Mouse (Mus musculus) forebrain, postnatal 0 days (tissue): ENCODE measurements around the gene Ypel5. TPM values are rescaled to one million over a fixed set of nuclear protein-coding genes. Genes with fewer than 3 reads are reported as not detected.
A peak's percentile ranks its signal among the peaks of the same experiment; 100 is the strongest.

Experiments used
- ATAC-seq: fragments of 200-750 bp; cut with Nextera tagmentation; 2 replicates; pipeline ENCODE4 v1.8.0; 2017; ENCODE audit warnings: mild to moderate bottlenecking, moderate library complexity
- DNase-seq: peaks from one replicate; pipeline ENCODE4 v3.0.0-alpha.2; 2015
- H3K27ac ChIP-seq: fragments of 300-500 bp; sonication (generic); 2 replicates; pipeline ENCODE4 v1.5.1; 2014; ENCODE audit warnings: low read depth, mild to moderate bottlenecking, antibody characterized with exemption, low read length, moderate library complexity, mixed read lengths
- H3K27me3 ChIP-seq: fragments of 300-500 bp; sonication (generic); 2 replicates; pipeline ENCODE4 v1.6.1; 2014; ENCODE audit warnings: mild to moderate bottlenecking, low read length, mixed read lengths; ENCODE audit not compliant: insufficient read depth
- H3K36me3 ChIP-seq: fragments of 300-500 bp; sonication (generic); 2 replicates; pipeline ENCODE4 v1.6.1; 2014; ENCODE audit warnings: mild to moderate bottlenecking, moderate library complexity; ENCODE audit not compliant: insufficient read depth
- H3K4me1 ChIP-seq: fragments of 300-500 bp; sonication (generic); 2 replicates; pipeline ENCODE4 v1.6.1; 2014; ENCODE audit warnings: antibody characterized with exemption; ENCODE audit not compliant: insufficient read depth
- H3K4me2 ChIP-seq: fragments of 300-500 bp; sonication (generic); 2 replicates; pipeline ENCODE4 v1.6.1; 2014; ENCODE audit warnings: low read depth, mild to moderate bottlenecking, moderate library complexity
- H3K4me3 ChIP-seq: fragments of 300-500 bp; sonication (generic); 2 replicates; pipeline ENCODE4 v1.5.1; 2014; ENCODE audit warnings: low read depth, low read length, mixed read lengths
- H3K9ac ChIP-seq: fragments of 300-500 bp; sonication (generic); 2 replicates; pipeline ENCODE4 v1.6.1; 2014; ENCODE audit warnings: mild to moderate bottlenecking
- H3K9me3 ChIP-seq: fragments of 300-500 bp; sonication (generic); 2 replicates; pipeline ENCODE4 v1.6.1; 2016; ENCODE audit warnings: low read length
- CTCF ChIP-seq: sonication (generic); IDR thresholded peaks from 2 replicates; pipeline ENCODE4 v1.5.1; 2016; ENCODE audit warnings: antibody characterized with exemption, control low read depth, low read depth
- WGBS: fragments of 180-500 bp; shearing (Covaris S2); extraction: QIAGEN DNeasy Blood & Tissue Kit; methylation state at CpG from one replicate; pipeline ENCODE4 v1.1.7; 2014; 5-methylcytosine and 5-hydroxymethylcytosine counted together
- polyA plus RNA-seq: library from polyadenylated mRNA; unstranded; fragments of >200 nt; fragmentation: Nextera tagmentation; extraction: Ambion mirVana; gene quantifications from 2 replicates; pipeline ENCODE4 v1.2.1, GENCODE M21; 2015
- total RNA-seq: library from RNA; depleted of rRNA; stranded (reverse); fragments of >200 nt; gene quantifications from 2 replicates; pipeline ENCODE4 v1.2.3, GENCODE M21; 2014

The Ypel5 gene
- total and polyA plus RNA-seq, 2 experiments from 2014 or later, result 73.5 to 128 TPM

DNA sequence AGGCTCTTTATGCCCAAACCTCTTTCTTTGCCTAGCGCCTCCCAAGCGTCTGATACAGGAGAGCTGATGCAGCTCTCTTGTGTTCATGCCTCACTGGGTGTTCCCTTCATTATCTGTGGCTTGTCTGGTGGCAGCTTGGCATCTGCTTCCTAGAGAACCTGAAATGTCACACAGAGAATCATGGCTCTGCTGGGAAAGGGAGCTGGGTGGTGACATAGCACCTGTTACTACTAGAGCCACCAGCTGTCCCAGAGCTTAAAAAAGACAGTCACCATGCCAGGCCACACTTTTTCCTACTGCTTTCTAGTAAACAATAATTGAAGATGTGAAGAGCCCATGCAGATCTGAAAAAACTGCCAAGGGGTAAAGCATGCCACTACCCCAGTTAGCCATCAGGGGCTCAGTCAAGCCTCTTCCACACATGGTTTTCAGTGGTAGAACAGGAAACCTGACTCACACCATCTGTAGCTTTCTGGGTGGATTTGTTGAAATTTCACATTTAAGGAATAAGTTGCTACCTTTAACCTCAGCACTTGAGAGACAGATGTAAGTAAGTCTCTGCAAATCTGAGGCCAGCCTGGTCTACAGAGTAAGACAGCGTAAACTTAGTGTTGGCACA lies 9.2 kb upstream of the Ypel5 start:
- Histone ChIP-seq H3K9me3 (no peaks in the 10 kb centered on the region), H3K9ac (no peak overlapping the region), H3K4me3 (no peak overlapping the region), H3K4me1 (no peaks in the 10 kb centered on the region), H3K36me3 (no peaks in the 10 kb centered on the region), H3K27me3 (no peaks in the 10 kb centered on the region), H3K4me2 (no peak overlapping the region), H3K27ac (no peak overlapping the region)
- ATAC-seq, result no peak
- no peak for DNase-seq
- 82% methylated on average over 3 of the region's 3 CpGs for WGBS
- TF ChIP-seq CTCF, result no peak

DNA sequence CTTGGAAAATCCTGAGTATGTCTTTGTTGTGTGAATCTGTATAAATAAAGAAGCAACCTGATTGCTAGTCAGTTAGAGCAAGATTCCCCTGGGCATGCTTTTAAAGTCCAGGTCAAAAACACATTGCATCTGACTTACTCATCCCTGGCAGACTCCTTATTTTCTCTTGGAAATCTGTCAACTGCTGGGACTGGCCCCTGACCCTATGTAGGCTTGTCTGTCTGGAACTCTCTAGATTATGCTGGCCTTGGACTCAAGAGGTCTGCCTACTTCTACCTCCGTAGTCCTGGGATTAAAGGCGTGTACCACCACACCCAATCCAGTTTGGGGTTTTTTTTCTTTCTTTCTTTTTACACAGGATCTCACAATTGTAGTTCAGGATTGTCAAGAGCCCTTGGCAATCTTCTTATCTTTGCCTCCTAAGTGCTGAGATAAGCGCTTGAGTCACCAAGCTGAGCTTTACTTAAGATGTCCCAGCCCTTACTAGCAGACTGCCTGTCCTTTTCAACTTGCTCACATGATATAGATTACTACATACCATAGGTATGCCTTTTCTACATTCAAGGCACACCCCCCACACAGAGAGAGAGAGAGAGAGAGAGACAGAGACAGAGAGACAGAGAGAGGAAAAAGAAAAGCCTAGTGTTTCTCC lies 8.1 kb upstream of the Ypel5 start:
- TF ChIP-seq CTCF, result no peak
- H3K9me3 ChIP-seq, result no peaks in the 10 kb centered on the region
- no peak overlapping the region for H3K27ac ChIP-seq
- H3K4me3 ChIP-seq, result no peak overlapping the region
- DNase-seq (no peak), ATAC-seq (no peak)
- H3K4me2 ChIP-seq, result no peak overlapping the region
- H3K9ac ChIP-seq, result no peak overlapping the region
- 81% methylated on average over 3 of the region's 3 CpGs for WGBS
- no peaks in the 10 kb centered on the region for H3K36me3 ChIP-seq
- no peaks in the 10 kb centered on the region for H3K27me3 ChIP-seq
- H3K4me1 ChIP-seq, result no peaks in the 10 kb centered on the region

DNA sequence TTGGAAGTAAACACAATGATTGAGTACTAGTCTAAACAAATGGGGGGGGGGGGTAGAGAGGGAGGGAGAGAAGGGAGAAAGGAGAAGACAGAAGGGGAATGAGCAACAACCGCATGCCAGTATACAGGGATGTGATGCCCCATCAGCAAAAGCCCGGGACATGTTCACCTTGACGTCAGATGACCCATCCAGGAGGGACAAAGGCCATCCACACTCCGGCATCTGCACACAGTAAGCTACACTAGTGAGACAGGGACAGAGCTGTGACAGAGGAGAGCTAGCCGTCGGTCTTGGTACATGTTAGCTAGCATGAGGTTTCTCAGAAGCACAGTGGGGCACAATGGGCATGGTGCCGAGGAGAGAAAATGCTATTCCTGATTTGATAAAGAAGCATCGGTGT lies 7.6 kb upstream of the Ypel5 start:
- 84% methylated on average over 8 of the region's 8 CpGs for WGBS
- Histone ChIP-seq H3K4me1 (no peaks in the 10 kb centered on the region), H3K4me3 (no peak overlapping the region), H3K9me3 (no peaks in the 10 kb centered on the region), H3K9ac (no peak overlapping the region), H3K27ac (no peak overlapping the region), H3K27me3 (no peaks in the 10 kb centered on the region), H3K36me3 (no peaks in the 10 kb centered on the region), H3K4me2 (no peak overlapping the region)
- DNase-seq, result no peak
- no peak for TF ChIP-seq CTCF
- no peak for ATAC-seq

DNA sequence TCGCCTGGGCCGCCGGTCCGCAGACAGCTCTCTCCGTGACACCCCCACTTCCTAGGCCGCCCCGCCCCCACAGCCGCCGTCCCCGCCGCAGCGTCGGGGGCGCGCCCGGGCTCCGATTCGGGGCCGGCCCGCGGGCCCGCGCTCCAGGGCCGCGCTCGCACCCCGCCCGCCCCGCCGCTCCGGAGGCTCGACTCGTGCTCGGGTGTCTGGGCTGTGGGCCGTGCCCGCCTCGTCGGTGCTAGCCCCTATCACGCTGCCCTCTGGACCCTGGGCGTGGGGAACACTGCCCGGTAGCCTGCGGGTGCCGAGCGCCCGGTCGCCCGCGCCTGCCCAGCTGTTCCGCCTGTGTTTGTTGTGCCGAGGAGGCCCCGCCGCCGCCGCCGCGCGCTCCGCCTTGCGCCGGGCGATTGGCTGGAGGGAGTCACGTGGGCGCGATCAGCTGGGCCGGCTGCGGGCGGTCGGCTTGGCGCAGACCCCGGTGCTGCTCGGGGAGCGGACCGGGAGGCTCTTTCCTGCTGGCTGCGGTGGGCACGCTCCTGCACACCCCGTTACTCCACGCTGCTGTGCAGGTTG lies 973 bp downstream of the Ypel5 start:
- H3K9me3 ChIP-seq, result no peaks in the 10 kb centered on the region
- under 1% methylated on average over 63 of the region's 77 CpGs for WGBS
- ATAC-seq (peak; percentile 54), DNase-seq (peak; percentile 94)
- no peak for TF ChIP-seq CTCF
- H3K4me1 ChIP-seq, result 0 out of 2 replicates have a peak, but pooled peaks cover 4% of the 10 kb centered on the region
- H3K36me3 ChIP-seq, result no peaks in the 10 kb centered on the region
- H3K27ac ChIP-seq, result peak overlapping the region; percentile 98
- H3K9ac ChIP-seq, result peak overlapping the region; percentile 100
- H3K4me3 ChIP-seq, result peak overlapping the region; percentile 94
- no peaks in the 10 kb centered on the region for H3K27me3 ChIP-seq
- H3K4me2 ChIP-seq, result peak overlapping the region; percentile 55

DNA sequence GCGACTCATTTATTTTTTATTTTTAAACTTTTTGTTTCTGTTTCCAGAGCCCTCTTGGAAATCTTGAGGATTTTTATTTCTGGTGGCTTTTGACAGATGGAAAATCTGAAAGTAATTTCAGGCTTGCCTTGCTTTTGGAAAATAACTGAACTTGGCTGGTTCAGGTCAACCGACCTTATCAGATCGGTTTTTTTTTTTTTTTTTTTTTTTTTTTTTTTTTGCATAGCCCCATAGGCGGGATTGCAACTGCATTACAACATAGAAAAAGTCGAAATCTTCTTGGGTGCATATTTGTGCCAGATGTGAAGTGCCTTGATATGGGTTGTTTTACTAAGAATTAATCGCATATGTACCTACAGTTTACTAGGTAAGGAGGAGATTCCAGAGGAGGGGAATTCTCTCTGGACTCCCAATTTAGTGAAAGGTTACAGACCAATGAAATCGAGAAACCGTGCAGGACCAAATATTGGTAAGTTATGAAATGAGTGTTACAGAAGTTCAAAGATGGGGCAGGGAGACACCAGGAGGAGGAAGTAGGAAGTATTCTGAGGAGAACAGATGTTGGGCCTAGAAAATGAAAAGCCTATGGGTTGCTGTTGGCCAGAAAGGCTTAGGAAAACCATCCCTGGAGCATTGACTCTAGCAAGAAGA lies 1.7 kb downstream of the Ypel5 start:
- Histone ChIP-seq H3K9me3 (no peaks in the 10 kb centered on the region), H3K4me1 (0 out of 2 replicates have a peak, but pooled peaks cover 4% of the 10 kb centered on the region), H3K36me3 (no peaks in the 10 kb centered on the region), H3K4me2 (peak overlapping the region; percentile 55), H3K9ac (peak overlapping the region; percentile 100), H3K4me3 (peak overlapping the region; percentile 94), H3K27me3 (no peaks in the 10 kb centered on the region), H3K27ac (peak overlapping the region; percentile 98)
- DNase-seq, result no peak
- ATAC-seq, result no peak
- 22% methylated on average over 8 of the region's 8 CpGs for WGBS
- TF ChIP-seq CTCF, result no peak

DNA sequence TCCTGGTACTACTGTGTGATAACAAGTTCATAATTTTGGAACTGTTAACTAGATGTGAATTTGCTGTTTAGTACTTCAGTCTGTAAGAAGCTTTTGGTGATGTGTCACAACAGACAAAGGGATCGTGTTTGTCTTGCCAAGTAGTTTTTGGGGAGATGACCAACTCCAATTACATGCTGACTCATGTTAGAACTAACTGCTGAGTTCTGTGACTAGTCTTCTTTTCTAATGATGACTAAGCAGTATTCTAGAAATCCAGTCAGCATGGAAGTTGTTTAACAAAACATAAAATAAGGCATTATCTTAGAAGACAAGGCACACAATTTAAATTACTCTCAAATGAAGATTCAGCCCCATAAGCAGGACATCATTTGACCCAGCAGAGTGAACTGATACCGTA lies 2.7 kb downstream of the Ypel5 start:
- Histone ChIP-seq H3K36me3 (no peaks in the 10 kb centered on the region), H3K27me3 (no peaks in the 10 kb centered on the region), H3K4me2 (no peak overlapping the region), H3K4me3 (no peak overlapping the region), H3K9ac (no peak overlapping the region), H3K4me1 (0 out of 2 replicates have a peak, but pooled peaks cover 4% of the 10 kb centered on the region), H3K9me3 (no peaks in the 10 kb centered on the region), H3K27ac (no peak overlapping the region)
- ATAC-seq, result no peak
- DNase-seq, result no peak
- 83% methylated on average over 2 of the region's 2 CpGs for WGBS
- TF ChIP-seq CTCF, result no peak

DNA sequence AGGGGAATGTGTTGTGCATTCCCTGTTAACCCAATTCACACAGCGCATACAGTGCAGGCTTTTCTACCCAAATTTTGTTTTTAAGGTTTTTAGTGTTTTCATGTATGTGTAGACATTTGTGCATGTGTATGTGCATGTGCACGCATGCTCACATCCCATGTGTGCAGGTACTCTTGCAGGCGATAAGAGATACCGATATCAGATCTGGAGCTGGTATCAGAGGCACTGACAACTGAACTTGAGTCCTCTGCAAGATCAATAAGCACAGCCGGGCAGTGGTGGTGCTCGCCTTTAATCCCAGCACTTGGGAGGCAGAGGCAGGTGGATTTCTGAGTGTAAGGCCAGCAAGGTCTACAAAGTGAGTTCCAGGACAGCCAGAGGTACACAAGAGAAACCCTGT lies 8.1 kb downstream of the Ypel5 start:
- Histone ChIP-seq H3K9ac (no peak overlapping the region), H3K4me3 (no peak overlapping the region), H3K4me1 (no peaks in the 10 kb centered on the region), H3K27me3 (no peaks in the 10 kb centered on the region), H3K36me3 (peaks cover 13% of the 10 kb centered on the region), H3K4me2 (no peak overlapping the region), H3K9me3 (no peaks in the 10 kb centered on the region), H3K27ac (no peak overlapping the region)
- TF ChIP-seq CTCF, result no peak
- WGBS, result 98% methylated on average over 6 of the region's 6 CpGs
- DNase-seq (no peak), ATAC-seq (no peak)
